Mouse (Mus musculus): ENCODE data around the gene Bend6. TPM values are rescaled to one million over a fixed set of nuclear protein-coding genes. Genes with fewer than 3 reads are reported as not detected.
"Not testable (repeated sequence)": the region's sequence is repeated elsewhere in the genome, so short reads cannot be mapped to it uniquely, and the experiment has no call there.

Bend6 gene
- polyA plus RNA-seq, 1 experiment from 2014 or later: 5.6 TPM

- 77% methylated on average over 3 of the region's 3 CpGs for WGBS
- Histone ChIP-seq H3K9me3 (replicated peaks) (no peaks in the 10 kb centered on the region; the same call in none of the 2 replicates), H3K27me3 (replicated peaks) (no peaks in the 10 kb centered on the region), H3K4me1 (replicated peaks) (no peaks in the 10 kb centered on the region), H3K36me3 (no peaks in the 10 kb centered on the region), H3K4me2 (no peak overlapping the region), H3K27ac (ENCODE audit: poor library complexity, severe bottlenecking) (no peak overlapping the region), H3K9ac (no peak overlapping the region), H3K4me3 (no peak overlapping the region)
- ATAC-seq (ENCODE audit: insufficient number of reproducible peaks, low FRiP score): no peak
Measured at GRCm38 (mm10) chr1:33876416-33876815, 31.2 kb downstream of the Bend6 start.

GRCm38 (mm10) chr1:33875691-33876090 is 31.9 kb downstream of the Bend6 start:
- no peak for ATAC-seq (ENCODE audit: insufficient number of reproducible peaks, low FRiP score)
- WGBS: 43% methylated on average over 6 of the region's 6 CpGs
- Histone ChIP-seq H3K36me3 (no peaks in the 10 kb centered on the region), H3K4me3 (no peak overlapping the region), H3K4me1 (replicated peaks) (no peaks in the 10 kb centered on the region), H3K9me3 (replicated peaks) (no peaks in the 10 kb centered on the region; the same call in none of the 2 replicates), H3K9ac (no peak overlapping the region), H3K27me3 (replicated peaks) (no peaks in the 10 kb centered on the region), H3K4me2 (no peak overlapping the region), H3K27ac (ENCODE audit: poor library complexity, severe bottlenecking) (no peak overlapping the region)

- no peak overlapping the region for H3K27ac ChIP-seq (ENCODE audit: poor library complexity, severe bottlenecking)
- H3K4me2 ChIP-seq: no peak overlapping the region
- H3K4me3 ChIP-seq: no peak overlapping the region
- H3K4me1 ChIP-seq (replicated peaks): no peaks in the 10 kb centered on the region
- no peaks in the 10 kb centered on the region; the same call in none of the 2 replicates for H3K9me3 ChIP-seq (replicated peaks)
- ATAC-seq (ENCODE audit: insufficient number of reproducible peaks, low FRiP score): no peak
- WGBS: 87% methylated on average over 5 of the region's 5 CpGs
- no peaks in the 10 kb centered on the region for H3K36me3 ChIP-seq
- no peaks in the 10 kb centered on the region for H3K27me3 ChIP-seq (replicated peaks)
- no peak overlapping the region for H3K9ac ChIP-seq
Measured at GRCm38 (mm10) chr1:33873561-33873960, 34.1 kb downstream of the Bend6 start.

- Histone ChIP-seq H3K36me3 (no peaks in the 10 kb centered on the region), H3K4me3 (no peak overlapping the region), H3K9ac (no peak overlapping the region), H3K4me1 (replicated peaks) (no peaks in the 10 kb centered on the region), H3K9me3 (replicated peaks) (no peaks in the 10 kb centered on the region; the same call in none of the 2 replicates), H3K27ac (ENCODE audit: poor library complexity, severe bottlenecking) (no peak overlapping the region), H3K27me3 (replicated peaks) (no peaks in the 10 kb centered on the region), H3K4me2 (no peak overlapping the region)
- no peak for ATAC-seq (ENCODE audit: insufficient number of reproducible peaks, low FRiP score)
- WGBS: 84% methylated on average over 3 of the region's 3 CpGs
Measured at GRCm38 (mm10) chr1:33869437-33869836, 38.2 kb downstream of the Bend6 start.

- 86% methylated on average over 2 of the region's 2 CpGs for WGBS
Measured at GRCm38 (mm10) chr1:33869031-33869430, 38.6 kb downstream of the Bend6 start.

GRCm38 (mm10) chr1:33846807-33847206 is 60.8 kb downstream of the Bend6 start:
- no peaks in the 10 kb centered on the region for H3K36me3 ChIP-seq
- no peaks in the 10 kb centered on the region for H3K4me1 ChIP-seq (replicated peaks)
- H3K27ac ChIP-seq (ENCODE audit: poor library complexity, severe bottlenecking): no peak overlapping the region
- no peak for ATAC-seq (ENCODE audit: insufficient number of reproducible peaks, low FRiP score)
- H3K9me3 ChIP-seq (replicated peaks): no peaks in the 10 kb centered on the region; the same call in 1 of the 2 replicates
- H3K4me2 ChIP-seq: no peak overlapping the region
- no peaks in the 10 kb centered on the region for H3K27me3 ChIP-seq (replicated peaks)
- H3K4me3 ChIP-seq: no peak overlapping the region
- no peak overlapping the region for H3K9ac ChIP-seq
- 87% methylated on average over 2 of the region's 2 CpGs for WGBS

More at GRCm38 (mm10) chr1:33869031-33869430, 38.6 kb downstream of the Bend6 start:
- H3K4me2 ChIP-seq: no peak overlapping the region
- H3K27ac ChIP-seq (ENCODE audit: poor library complexity, severe bottlenecking): no peak overlapping the region
- H3K4me3 ChIP-seq: no peak overlapping the region
- no peak overlapping the region for H3K9ac ChIP-seq
- no peak for ATAC-seq (ENCODE audit: insufficient number of reproducible peaks, low FRiP score)
- no peaks in the 10 kb centered on the region for H3K4me1 ChIP-seq (replicated peaks)
- H3K9me3 ChIP-seq (replicated peaks): no peaks in the 10 kb centered on the region; the same call in none of the 2 replicates
- H3K27me3 ChIP-seq (replicated peaks): no peaks in the 10 kb centered on the region
- H3K36me3 ChIP-seq: no peaks in the 10 kb centered on the region

- Histone ChIP-seq H3K4me2 (no peak overlapping the region), H3K4me1 (replicated peaks) (no peaks in the 10 kb centered on the region), H3K27ac (ENCODE audit: poor library complexity, severe bottlenecking) (no peak overlapping the region), H3K27me3 (replicated peaks) (no peaks in the 10 kb centered on the region), H3K4me3 (no peak overlapping the region), H3K9me3 (replicated peaks) (no peaks in the 10 kb centered on the region; the same call in 1 of the 2 replicates), H3K9ac (no peak overlapping the region), H3K36me3 (no peaks in the 10 kb centered on the region)
- 82% methylated on average over 6 of the region's 6 CpGs for WGBS
- no peak for ATAC-seq (ENCODE audit: insufficient number of reproducible peaks, low FRiP score)
Measured at GRCm38 (mm10) chr1:33843823-33844222, 63.8 kb downstream of the Bend6 start.

- ATAC-seq (ENCODE audit: insufficient number of reproducible peaks, low FRiP score); H3K36me3 ChIP-seq; H3K4me1 ChIP-seq (replicated peaks); H3K27ac ChIP-seq (ENCODE audit: poor library complexity, severe bottlenecking); H3K4me3 ChIP-seq; H3K9ac ChIP-seq; H3K9me3 ChIP-seq (replicated peaks); H3K27me3 ChIP-seq (replicated peaks); H3K4me2 ChIP-seq: not testable (repeated sequence)
- WGBS: 91% methylated on average over 14 of the region's 14 CpGs
Measured at GRCm38 (mm10) chr1:33838952-33839351, 68.7 kb downstream of the Bend6 start.

- Histone ChIP-seq H3K9me3 (replicated peaks) (peaks cover 5% of the 10 kb centered on the region), H3K4me2 (no peak overlapping the region), H3K9ac (no peak overlapping the region), H3K4me3 (no peak overlapping the region), H3K27me3 (replicated peaks) (no peaks in the 10 kb centered on the region), H3K27ac (ENCODE audit: poor library complexity, severe bottlenecking) (no peak overlapping the region), H3K36me3 (no peaks in the 10 kb centered on the region), H3K4me1 (replicated peaks) (no peaks in the 10 kb centered on the region)
- ATAC-seq (ENCODE audit: insufficient number of reproducible peaks, low FRiP score): no peak
- 59% methylated on average over 4 of the region's 4 CpGs for WGBS
Measured at GRCm38 (mm10) chr1:33830586-33830985, 77.0 kb downstream of the Bend6 start.

GRCm38 (mm10) chr1:33817931-33818330 is 89.7 kb downstream of the Bend6 start:
- no peaks in the 10 kb centered on the region for H3K27me3 ChIP-seq (replicated peaks)
- peaks cover 4% of the 10 kb centered on the region for H3K36me3 ChIP-seq
- no peak overlapping the region for H3K4me2 ChIP-seq
- no peak overlapping the region for H3K4me3 ChIP-seq
- H3K4me1 ChIP-seq (replicated peaks): peaks cover 11% of the 10 kb centered on the region
- no peak overlapping the region for H3K27ac ChIP-seq (ENCODE audit: poor library complexity, severe bottlenecking)
- no peak overlapping the region for H3K9ac ChIP-seq
- H3K9me3 ChIP-seq (replicated peaks): no peaks in the 10 kb centered on the region
- 84% methylated on average over 2 of the region's 2 CpGs for WGBS
- ATAC-seq (ENCODE audit: insufficient number of reproducible peaks, low FRiP score): no peak

- WGBS: under 1% methylated on average over 77 of the region's 85 CpGs
- peaks cover 18% of the 10 kb centered on the region for H3K4me1 ChIP-seq (replicated peaks)
- peak within 1 kb of the TSS; percentile 84 for H3K4me3 ChIP-seq
- peak within 1 kb of the TSS; percentile 92 for H3K9ac ChIP-seq
- H3K27ac ChIP-seq (ENCODE audit: poor library complexity, severe bottlenecking): peak within 1 kb of the TSS; percentile 89
- H3K4me2 ChIP-seq: peak within 1 kb of the TSS; percentile 75
- H3K9me3 ChIP-seq (replicated peaks): no peaks in the 10 kb centered on the region
- H3K27me3 ChIP-seq (replicated peaks): no peaks in the 10 kb centered on the region
- H3K36me3 ChIP-seq: peaks cover 32% of the 10 kb centered on the region
- ATAC-seq (ENCODE audit: insufficient number of reproducible peaks, low FRiP score): peak; percentile 94
Measured at GRCm38 (mm10) chr1:33813868-33814794, 93.5 kb downstream of the Bend6 start, which contains the start of gene Zfp451. TSS of gene Zfp451 (minus strand) at chr1:33814595.

Data from heart, embryonic 12.5 days (tissue).